Mouse (Mus musculus) ES-Bruce4 (cell line): ENCODE results near the gene Prom1. TPM values are rescaled to one million over a fixed set of nuclear protein-coding genes. Genes with fewer than 3 reads are reported as not detected.

Experiments used
- H3K27ac ChIP-seq: 2 replicates; pipeline ENCODE4 v1.5.1; 2012; ENCODE audit warnings: low read length, inconsistent platforms; ENCODE audit not compliant: insufficient read depth
- H3K27me3 ChIP-seq: 2 replicates; pipeline ENCODE4 v1.6.1; 2012; ENCODE audit warnings: mild to moderate bottlenecking, low read length, inconsistent platforms; ENCODE audit not compliant: control insufficient read depth, poor library complexity, insufficient read depth, severe bottlenecking
- H3K36me3 ChIP-seq: 2 replicates; pipeline ENCODE4 v1.6.1; 2012; ENCODE audit warnings: inconsistent platforms, mild to moderate bottlenecking, low read length, moderate library complexity; ENCODE audit not compliant: control insufficient read depth, poor library complexity, insufficient read depth, severe bottlenecking
- H3K4me1 ChIP-seq: one replicate; pipeline ENCODE4 v1.8.1; 2011; ENCODE audit warnings: low read length; ENCODE audit not compliant: control insufficient read depth, insufficient read depth
- H3K4me3 ChIP-seq: 2 replicates; pipeline ENCODE4 v1.5.1; 2011; ENCODE audit warnings: low read depth, mild to moderate bottlenecking, low read length
- H3K9ac ChIP-seq: 2 replicates; pipeline ENCODE4 v1.6.1; 2012; ENCODE audit warnings: low read depth, mild to moderate bottlenecking, inconsistent platforms; ENCODE audit not compliant: poor library complexity, severe bottlenecking
- H3K9me3 ChIP-seq: replicated peaks from 2 replicates; pipeline ENCODE4 v1.6.1; 2012; ENCODE audit warnings: mild to moderate bottlenecking, low read length, inconsistent platforms; ENCODE audit not compliant: control insufficient read depth, poor library complexity, insufficient read depth, severe bottlenecking
- CTCF ChIP-seq: IDR thresholded peaks from one replicate; pipeline ENCODE4 v1.8.1; 2011; ENCODE audit warnings: low read depth, low read length
- EP300 ChIP-seq: IDR thresholded peaks from 2 replicates; pipeline ENCODE4 v1.6.1; 2011; ENCODE audit warnings: low read depth, low read length; ENCODE audit not compliant: insufficient read depth
- POLR2A ChIP-seq: IDR thresholded peaks from one replicate; pipeline ENCODE4 v1.8.1; 2011; ENCODE audit warnings: low read length; ENCODE audit not compliant: insufficient read depth
- polyA plus RNA-seq: library from polyadenylated mRNA; stranded (reverse); fragments of >200 nt; gene quantifications from 2 replicates; pipeline ENCODE4 v1.2.4, GENCODE M21; 2011; ENCODE audit warnings: low read depth; ENCODE audit not compliant: missing spikeins, insufficient read depth, insufficient read length

Gene Prom1
- polyA plus RNA-seq, 1 experiment: 44.5 TPM

DNA sequence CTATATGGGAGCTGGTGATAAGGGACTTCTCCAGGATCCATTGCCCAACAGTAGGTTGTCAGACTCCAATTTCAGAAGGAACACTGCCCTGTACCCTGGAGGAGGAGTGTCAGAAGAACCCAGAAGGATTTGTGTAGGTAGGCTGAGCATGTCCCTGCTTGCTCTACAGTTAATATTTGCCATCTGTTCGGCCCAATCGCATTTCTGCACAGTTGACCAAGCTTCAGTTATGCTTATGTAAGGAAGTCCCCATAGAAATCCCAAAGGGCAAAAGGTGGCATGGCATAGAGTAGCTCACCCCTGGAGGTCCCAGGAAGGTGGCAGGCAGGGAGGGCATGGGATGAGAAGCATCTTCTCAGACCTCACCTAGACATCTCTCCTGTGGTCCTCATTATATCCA is 19.6 kb upstream of the Prom1 start:
- Histone ChIP-seq H3K9me3 (no peaks in the 10 kb centered on the region), H3K4me3 (no peak overlapping the region), H3K27ac (no peak overlapping the region), H3K36me3 (no peaks in the 10 kb centered on the region), H3K4me1 (no peaks in the 10 kb centered on the region), H3K27me3 (no peaks in the 10 kb centered on the region), H3K9ac (no peak overlapping the region)
- no peak for TF ChIP-seq EP300
- TF ChIP-seq POLR2A: no peak
- no peak for TF ChIP-seq CTCF

DNA sequence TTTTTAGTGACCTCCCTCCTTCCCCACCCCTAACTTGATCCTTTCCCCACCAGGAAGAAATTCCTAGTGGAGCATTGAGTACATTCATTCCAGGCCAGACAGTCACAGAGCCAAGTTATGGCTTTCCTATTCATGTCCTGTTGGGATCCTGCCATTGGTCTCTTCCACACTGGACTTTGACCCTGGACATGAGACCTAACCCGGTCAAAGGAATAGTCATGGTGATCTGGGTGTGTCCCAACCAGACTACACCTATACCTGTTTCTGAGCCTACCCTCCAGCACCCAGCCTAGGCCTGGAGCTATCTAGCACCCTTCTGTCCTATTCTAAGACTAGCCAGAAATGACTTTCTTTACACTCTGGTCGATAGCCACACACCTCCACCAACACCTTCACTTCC is 11.3 kb upstream of the Prom1 start:
- TF ChIP-seq CTCF (no peak), EP300 (no peak), POLR2A (no peak)
- Histone ChIP-seq H3K27ac (no peak overlapping the region), H3K27me3 (no peaks in the 10 kb centered on the region; the same call in 1 of the 2 replicates), H3K9ac (no peak overlapping the region), H3K9me3 (no peaks in the 10 kb centered on the region), H3K4me1 (no peaks in the 10 kb centered on the region), H3K36me3 (no peaks in the 10 kb centered on the region), H3K4me3 (no peak overlapping the region)

DNA sequence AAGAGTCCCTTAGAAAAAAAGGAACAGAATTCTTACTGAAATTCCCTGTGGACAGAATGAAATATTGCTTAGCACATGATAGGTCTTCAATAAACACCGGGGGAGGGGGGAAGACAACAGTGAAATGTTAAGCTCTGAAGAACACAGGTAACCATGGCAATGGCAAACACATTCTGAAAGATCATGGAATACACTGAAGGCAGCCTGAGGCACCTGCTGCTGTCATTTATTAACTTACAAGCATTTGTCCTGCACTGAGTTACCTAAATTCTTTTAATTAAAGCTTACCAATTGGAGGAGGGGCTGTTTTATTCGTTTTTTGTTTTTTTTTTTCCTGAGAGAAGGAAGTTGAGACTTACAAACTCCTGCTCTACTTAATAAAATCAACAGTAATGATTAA is 7.3 kb upstream of the Prom1 start:
- H3K36me3 ChIP-seq: no peaks in the 10 kb centered on the region
- TF ChIP-seq POLR2A (no peak), EP300 (no peak), CTCF (no peak)
- no peak overlapping the region for H3K4me3 ChIP-seq
- H3K9ac ChIP-seq: no peak overlapping the region
- no peak overlapping the region for H3K27ac ChIP-seq
- no peaks in the 10 kb centered on the region for H3K9me3 ChIP-seq
- no peaks in the 10 kb centered on the region for H3K4me1 ChIP-seq
- no peaks in the 10 kb centered on the region; the same call in none of the 2 replicates for H3K27me3 ChIP-seq

DNA sequence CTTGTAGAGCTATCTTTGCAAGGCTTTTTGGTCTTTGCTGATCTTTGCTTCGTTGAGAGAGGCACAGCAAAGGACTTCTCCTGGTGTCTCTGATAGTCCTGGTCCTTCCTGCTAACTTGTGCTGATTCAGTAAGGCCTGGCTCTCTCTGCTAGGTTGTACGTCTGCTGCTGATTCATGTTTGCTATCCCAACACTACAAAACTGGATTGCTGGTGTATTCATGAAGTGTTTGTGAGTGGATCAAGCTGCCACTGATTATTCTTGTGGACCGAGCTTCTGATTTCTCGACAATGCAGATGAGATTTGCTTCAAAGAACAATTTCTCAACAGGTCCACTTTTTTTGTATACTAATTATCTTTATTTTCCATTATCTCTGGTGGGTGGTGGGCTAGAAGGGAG is 6.3 kb upstream of the Prom1 start:
- Histone ChIP-seq H3K9ac (no peak overlapping the region), H3K9me3 (no peaks in the 10 kb centered on the region), H3K4me1 (no peaks in the 10 kb centered on the region), H3K36me3 (no peaks in the 10 kb centered on the region), H3K4me3 (no peak overlapping the region), H3K27ac (no peak overlapping the region), H3K27me3 (no peaks in the 10 kb centered on the region; the same call in none of the 2 replicates)
- no peak for TF ChIP-seq POLR2A
- TF ChIP-seq CTCF: no peak
- TF ChIP-seq EP300: no peak

DNA sequence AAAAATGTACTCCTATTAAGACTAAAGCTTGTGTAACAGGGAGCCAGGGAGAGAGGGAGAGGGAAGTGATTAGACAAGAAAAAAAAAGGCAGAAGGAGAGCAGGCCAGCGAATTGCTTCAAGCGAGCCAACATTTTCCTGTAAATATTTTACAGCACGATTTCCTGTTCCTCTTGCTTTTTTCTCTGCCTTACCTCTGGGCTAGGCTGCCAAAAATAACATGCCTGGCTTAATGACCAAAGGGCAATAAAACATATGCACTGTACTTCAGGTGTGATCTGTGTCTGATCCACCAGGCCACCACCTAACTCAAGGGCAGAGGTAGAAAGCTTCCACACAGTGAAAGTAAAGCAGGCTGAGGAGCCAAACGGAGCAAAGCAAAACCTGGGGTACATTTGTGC is 3.4 kb upstream of the Prom1 start:
- no peaks in the 10 kb centered on the region for H3K36me3 ChIP-seq
- H3K9me3 ChIP-seq: no peaks in the 10 kb centered on the region
- no peaks in the 10 kb centered on the region for H3K4me1 ChIP-seq
- no peak overlapping the region for H3K27ac ChIP-seq
- TF ChIP-seq POLR2A: no peak
- TF ChIP-seq CTCF: no peak
- H3K27me3 ChIP-seq: no peaks in the 10 kb centered on the region; the same call in none of the 2 replicates
- no peak overlapping the region for H3K9ac ChIP-seq
- H3K4me3 ChIP-seq: no peak overlapping the region

DNA sequence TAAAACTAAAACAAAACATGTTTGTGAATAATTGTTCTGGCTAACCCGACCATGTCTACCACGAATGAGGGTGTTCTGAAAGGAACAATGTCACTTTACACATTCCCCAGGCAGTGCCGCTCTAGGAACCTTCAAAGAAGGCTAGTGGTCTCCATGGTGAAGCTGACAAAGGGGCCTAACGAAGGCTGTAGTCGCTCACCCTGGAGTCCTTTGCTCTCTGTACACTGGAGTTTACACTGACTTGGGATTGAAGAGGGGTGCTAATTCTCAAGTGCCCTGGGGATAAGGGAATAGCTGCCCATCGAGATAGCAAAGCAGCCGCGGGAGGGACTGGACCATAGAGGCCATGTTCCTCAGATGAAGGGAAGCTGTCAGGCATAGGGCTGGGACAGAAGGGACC is 2.9 kb upstream of the Prom1 start:
- no peaks in the 10 kb centered on the region; the same call in none of the 2 replicates for H3K27me3 ChIP-seq
- H3K4me1 ChIP-seq: no peaks in the 10 kb centered on the region
- H3K27ac ChIP-seq: no peak overlapping the region
- H3K9ac ChIP-seq: no peak overlapping the region
- no peak for TF ChIP-seq CTCF
- no peaks in the 10 kb centered on the region for H3K9me3 ChIP-seq
- no peaks in the 10 kb centered on the region for H3K36me3 ChIP-seq
- H3K4me3 ChIP-seq: no peak overlapping the region

DNA sequence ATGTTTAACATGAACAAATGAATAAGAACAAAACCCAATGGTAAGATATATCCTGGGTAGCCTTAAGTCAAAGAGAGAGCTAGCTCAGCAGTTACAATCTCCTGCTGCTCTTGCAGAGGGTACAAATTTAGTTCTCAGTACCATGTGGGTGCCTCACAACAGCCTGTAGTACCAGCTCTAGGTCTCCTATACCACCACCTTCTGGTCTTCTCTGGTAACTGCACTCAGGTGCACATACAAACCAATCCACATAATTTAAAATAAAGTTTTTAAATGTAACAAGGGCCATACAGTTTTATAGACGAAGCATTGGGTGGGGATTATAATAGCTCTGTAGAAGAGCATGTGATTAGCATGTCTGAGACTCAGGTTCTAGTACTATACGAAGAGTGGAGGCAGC is 2.3 kb upstream of the Prom1 start:
- H3K36me3 ChIP-seq: no peaks in the 10 kb centered on the region
- no peak overlapping the region for H3K4me3 ChIP-seq
- no peaks in the 10 kb centered on the region for H3K9me3 ChIP-seq
- H3K27me3 ChIP-seq: peaks cover under 1% of the 10 kb centered on the region
- no peak overlapping the region for H3K9ac ChIP-seq
- no peak for TF ChIP-seq POLR2A
- H3K27ac ChIP-seq: no peak overlapping the region
- H3K4me1 ChIP-seq: no peaks in the 10 kb centered on the region
